Mouse (Mus musculus): Measurements from ENCODE around the gene Eps8.

Gene Eps8

GRCm38 (mm10) chr6:137573897-137574296 lies 80.8 kb downstream of the Eps8 start:
- no peak for DNase-seq (ENCODE audit: extremely low spot score, low spot score)

- no peak for DNase-seq (ENCODE audit: extremely low spot score, low spot score)
Observed at GRCm38 (mm10) chr6:137570718-137571131, 84.0 kb downstream of the Eps8 start.

GRCm38 (mm10) chr6:137570019-137570418 lies 84.7 kb downstream of the Eps8 start:
- DNase-seq (ENCODE audit: extremely low spot score, low spot score): no peak

GRCm38 (mm10) chr6:137569071-137569470 lies 85.6 kb downstream of the Eps8 start:
- DNase-seq (ENCODE audit: extremely low spot score, low spot score): no peak

- DNase-seq (ENCODE audit: extremely low spot score, low spot score): no peak
Observed at GRCm38 (mm10) chr6:137565890-137566289, 88.8 kb downstream of the Eps8 start.

- DNase-seq (ENCODE audit: extremely low spot score, low spot score): no peak
Observed at GRCm38 (mm10) chr6:137565454-137565853, 89.2 kb downstream of the Eps8 start.

GRCm38 (mm10) chr6:137560358-137560859 lies 94.3 kb downstream of the Eps8 start:
- DNase-seq (ENCODE audit: extremely low spot score, low spot score): peak; percentile 23

GRCm38 (mm10) chr6:137558840-137559239 lies 95.8 kb downstream of the Eps8 start:
- no peak for DNase-seq (ENCODE audit: extremely low spot score, low spot score)

GRCm38 (mm10) chr6:137557671-137558070 lies 97.0 kb downstream of the Eps8 start:
- DNase-seq (ENCODE audit: extremely low spot score, low spot score): no peak

- DNase-seq (ENCODE audit: extremely low spot score, low spot score): no peak
Observed at GRCm38 (mm10) chr6:137557159-137557558, 97.5 kb downstream of the Eps8 start.

- no peak for DNase-seq (ENCODE audit: extremely low spot score, low spot score)
Observed at GRCm38 (mm10) chr6:137556636-137557035, 98.0 kb downstream of the Eps8 start.

GRCm38 (mm10) chr6:137550181-137550580 lies 104.5 kb downstream of the Eps8 start:
- DNase-seq (ENCODE audit: extremely low spot score, low spot score): no peak

GRCm38 (mm10) chr6:137548613-137549012 lies 106.1 kb downstream of the Eps8 start:
- DNase-seq (ENCODE audit: extremely low spot score, low spot score): no peak

GRCm38 (mm10) chr6:137547555-137547954 lies 107.1 kb downstream of the Eps8 start:
- DNase-seq (ENCODE audit: extremely low spot score, low spot score): no peak

GRCm38 (mm10) chr6:137546101-137546500 lies 108.6 kb downstream of the Eps8 start:
- DNase-seq (ENCODE audit: extremely low spot score, low spot score): no peak

GRCm38 (mm10) chr6:137545341-137545740 lies 109.3 kb downstream of the Eps8 start:
- DNase-seq (ENCODE audit: extremely low spot score, low spot score): no peak

GRCm38 (mm10) chr6:137542231-137543152 lies 112.2 kb downstream of the Eps8 start:
- no peak for DNase-seq (ENCODE audit: extremely low spot score, low spot score)

GRCm38 (mm10) chr6:137541216-137542176 lies 113.2 kb downstream of the Eps8 start:
- DNase-seq (ENCODE audit: extremely low spot score, low spot score): no peak

GRCm38 (mm10) chr6:137540800-137541199 lies 113.9 kb downstream of the Eps8 start:
- DNase-seq (ENCODE audit: extremely low spot score, low spot score): no peak

GRCm38 (mm10) chr6:137540346-137540745 lies 114.3 kb downstream of the Eps8 start:
- no peak for DNase-seq (ENCODE audit: extremely low spot score, low spot score)

GRCm38 (mm10) chr6:137539219-137539618 lies 115.5 kb downstream of the Eps8 start:
- no peak for DNase-seq (ENCODE audit: extremely low spot score, low spot score)

- no peak for DNase-seq (ENCODE audit: extremely low spot score, low spot score)
Observed at GRCm38 (mm10) chr6:137532758-137533157, 121.9 kb downstream of the Eps8 start.
